Mouse (Mus musculus) midbrain, embryonic 12.5 days (tissue): ENCODE data around the gene Card10. TPM values are rescaled to one million over a fixed set of nuclear protein-coding genes. Genes with fewer than 3 reads are reported as not detected.

Experiments
- ATAC-seq: fragments of 200-750 bp; cut with Nextera tagmentation; 2 replicates; pipeline ENCODE4 v1.8.0; 2017; ENCODE audit warnings: low read depth, moderate TSS enrichment, moderate library complexity; ENCODE audit not compliant: low FRiP score
- H3K27ac ChIP-seq: fragments of 300-500 bp; sonication (generic); replicated peaks from 2 replicates; pipeline ENCODE4 v1.5.1; 2016; ENCODE audit warnings: mild to moderate bottlenecking
- H3K27me3 ChIP-seq: fragments of 300-500 bp; sonication (generic); 2 replicates; pipeline ENCODE4 v1.6.1; 2016; ENCODE audit warnings: mild to moderate bottlenecking
- H3K36me3 ChIP-seq: fragments of 300-500 bp; sonication (generic); 2 replicates; pipeline ENCODE4 v1.6.1; 2016
- H3K4me1 ChIP-seq: fragments of 300-500 bp; sonication (generic); 2 replicates; pipeline ENCODE4 v1.6.1; 2016
- H3K4me2 ChIP-seq: fragments of 300-500 bp; sonication (generic); replicated peaks from 2 replicates; pipeline ENCODE4 v1.6.1; 2016; ENCODE audit warnings: mild to moderate bottlenecking, moderate library complexity
- H3K4me3 ChIP-seq: fragments of 300-500 bp; sonication (generic); 2 replicates; pipeline ENCODE4 v1.5.1; 2016; ENCODE audit warnings: mild to moderate bottlenecking
- H3K9ac ChIP-seq: fragments of 300-500 bp; sonication (generic); replicated peaks from 2 replicates; pipeline ENCODE4 v1.6.1; 2016; ENCODE audit warnings: mild to moderate bottlenecking, moderate library complexity
- H3K9me3 ChIP-seq: fragments of 300-500 bp; sonication (generic); 2 replicates; pipeline ENCODE4 v1.6.1; 2016; ENCODE audit warnings: mild to moderate bottlenecking
- WGBS: fragments of 180-500 bp; shearing (Covaris S2); methylation state at CpG from one replicate; pipeline ENCODE4 v1.1.7; 2016; 5-methylcytosine and 5-hydroxymethylcytosine counted together
- polyA plus RNA-seq: library from polyadenylated mRNA; unstranded; fragments of >200 nt; fragmentation: Nextera tagmentation; extraction: Ambion mirVana; gene quantifications from 2 replicates; pipeline ENCODE4 v1.2.1, GENCODE M21; 2016

Card10 gene
- polyA plus RNA-seq, 1 experiment from 2014 or later = 2.6 TPM

- Histone ChIP-seq H3K4me1 (peaks cover 11% of the 10 kb centered on the region), H3K4me3 (no peak overlapping the region), H3K27ac (no peak overlapping the region), H3K9ac (no peak overlapping the region), H3K4me2 (no peak overlapping the region), H3K27me3 (peaks cover 41% of the 10 kb centered on the region), H3K9me3 (no peaks in the 10 kb centered on the region), H3K36me3 (no peaks in the 10 kb centered on the region)
- ATAC-seq = no peak
- WGBS = 45% methylated on average over 25 of the region's 25 CpGs
Measured at GRCm38 (mm10) chr15:78796196-78797059, 6.4 kb downstream of the Card10 start.

- Histone ChIP-seq H3K9ac (no peak overlapping the region), H3K4me3 (no peak overlapping the region), H3K36me3 (no peaks in the 10 kb centered on the region), H3K4me1 (peaks cover 6% of the 10 kb centered on the region), H3K9me3 (no peaks in the 10 kb centered on the region), H3K27ac (no peak overlapping the region), H3K4me2 (no peak overlapping the region), H3K27me3 (0 out of 2 replicates have a peak, but pooled peaks cover 5% of the 10 kb centered on the region)
- 73% methylated on average over 12 of the region's 12 CpGs for WGBS
- ATAC-seq = no peak
Measured at GRCm38 (mm10) chr15:78790990-78791389, 11.9 kb downstream of the Card10 start.

- Histone ChIP-seq H3K4me3 (no peak overlapping the region), H3K9me3 (no peaks in the 10 kb centered on the region), H3K36me3 (no peaks in the 10 kb centered on the region), H3K27ac (no peak overlapping the region), H3K9ac (no peak overlapping the region), H3K27me3 (0 out of 2 replicates have a peak, but pooled peaks cover 5% of the 10 kb centered on the region), H3K4me1 (peaks cover 8% of the 10 kb centered on the region), H3K4me2 (no peak overlapping the region)
- ATAC-seq = no peak
- WGBS = 67% methylated on average over 3 of the region's 4 CpGs
Measured at GRCm38 (mm10) chr15:78790451-78790850, 12.4 kb downstream of the Card10 start.

- no peak for ATAC-seq
- Histone ChIP-seq H3K4me1 (peaks cover 8% of the 10 kb centered on the region), H3K9me3 (no peaks in the 10 kb centered on the region), H3K4me3 (no peak overlapping the region), H3K27ac (no peak overlapping the region), H3K36me3 (no peaks in the 10 kb centered on the region), H3K4me2 (no peak overlapping the region), H3K9ac (no peak overlapping the region), H3K27me3 (0 out of 2 replicates have a peak, but pooled peaks cover under 1% of the 10 kb centered on the region)
- WGBS = 85% methylated on average over 13 of the region's 13 CpGs
Measured at GRCm38 (mm10) chr15:78789721-78790323, 13.0 kb downstream of the Card10 start.

GRCm38 (mm10) chr15:78788042-78788441 is 14.8 kb downstream of the Card10 start:
- Histone ChIP-seq H3K27me3 (no peaks in the 10 kb centered on the region), H3K4me3 (no peak overlapping the region), H3K4me1 (peaks cover 8% of the 10 kb centered on the region), H3K27ac (no peak overlapping the region), H3K4me2 (no peak overlapping the region), H3K9ac (no peak overlapping the region), H3K36me3 (no peaks in the 10 kb centered on the region), H3K9me3 (no peaks in the 10 kb centered on the region)
- no peak for ATAC-seq
- WGBS = 82% methylated on average over 3 of the region's 3 CpGs

- no peaks in the 10 kb centered on the region for H3K36me3 ChIP-seq
- H3K4me1 ChIP-seq = peaks cover 8% of the 10 kb centered on the region
- H3K27ac ChIP-seq = no peak overlapping the region
- H3K4me3 ChIP-seq = no peak overlapping the region
- ATAC-seq = no peak
- no peaks in the 10 kb centered on the region for H3K9me3 ChIP-seq
- H3K27me3 ChIP-seq = no peaks in the 10 kb centered on the region
- WGBS = 67% methylated on average over 9 of the region's 9 CpGs
- H3K4me2 ChIP-seq = no peak overlapping the region
- no peak overlapping the region for H3K9ac ChIP-seq
Measured at GRCm38 (mm10) chr15:78787287-78787856, 15.5 kb downstream of the Card10 start.

- ATAC-seq = no peak
- H3K36me3 ChIP-seq = no peaks in the 10 kb centered on the region
- H3K9me3 ChIP-seq = no peaks in the 10 kb centered on the region
- H3K4me3 ChIP-seq = no peak overlapping the region
- no peak overlapping the region for H3K4me2 ChIP-seq
- WGBS = 79% methylated on average over 9 of the region's 9 CpGs
- H3K27me3 ChIP-seq = no peaks in the 10 kb centered on the region
- H3K27ac ChIP-seq = no peak overlapping the region
- peaks cover 13% of the 10 kb centered on the region for H3K4me1 ChIP-seq
- H3K9ac ChIP-seq = no peak overlapping the region
Measured at GRCm38 (mm10) chr15:78786411-78786818, 16.4 kb downstream of the Card10 start.

GRCm38 (mm10) chr15:78785961-78786360 is 16.9 kb downstream of the Card10 start:
- Histone ChIP-seq H3K27ac (no peak overlapping the region), H3K9ac (no peak overlapping the region), H3K27me3 (no peaks in the 10 kb centered on the region), H3K4me1 (peaks cover 13% of the 10 kb centered on the region), H3K36me3 (no peaks in the 10 kb centered on the region), H3K9me3 (no peaks in the 10 kb centered on the region), H3K4me3 (no peak overlapping the region), H3K4me2 (no peak overlapping the region)
- 26% methylated on average over 7 of the region's 7 CpGs for WGBS
- ATAC-seq = no peak

GRCm38 (mm10) chr15:78785258-78785657 is 17.6 kb downstream of the Card10 start:
- no peak overlapping the region for H3K4me2 ChIP-seq
- H3K4me1 ChIP-seq = peaks cover 13% of the 10 kb centered on the region
- H3K4me3 ChIP-seq = no peak overlapping the region
- 95% methylated on average over 7 of the region's 7 CpGs for WGBS
- H3K9ac ChIP-seq = no peak overlapping the region
- no peak overlapping the region for H3K27ac ChIP-seq
- H3K9me3 ChIP-seq = no peaks in the 10 kb centered on the region
- H3K27me3 ChIP-seq = no peaks in the 10 kb centered on the region
- ATAC-seq = no peak
- H3K36me3 ChIP-seq = no peaks in the 10 kb centered on the region

GRCm38 (mm10) chr15:78784520-78784919 is 18.3 kb downstream of the Card10 start:
- Histone ChIP-seq H3K27ac (no peak overlapping the region), H3K9ac (no peak overlapping the region; the same call in 1 of the 2 replicates), H3K4me2 (no peak overlapping the region), H3K36me3 (no peaks in the 10 kb centered on the region), H3K27me3 (no peaks in the 10 kb centered on the region), H3K9me3 (no peaks in the 10 kb centered on the region), H3K4me3 (no peak overlapping the region), H3K4me1 (peaks cover 13% of the 10 kb centered on the region)
- no peak for ATAC-seq
- 75% methylated on average over 5 of the region's 5 CpGs for whole genome bisulfite sequencing

GRCm38 (mm10) chr15:78782348-78783103 is 20.3 kb downstream of the Card10 start:
- Histone ChIP-seq H3K36me3 (no peaks in the 10 kb centered on the region), H3K9ac (no peak overlapping the region), H3K27ac (no peak overlapping the region), H3K9me3 (no peaks in the 10 kb centered on the region), H3K4me3 (no peak overlapping the region), H3K4me2 (no peak overlapping the region), H3K27me3 (no peaks in the 10 kb centered on the region), H3K4me1 (peaks cover 25% of the 10 kb centered on the region)
- 64% methylated on average over 14 of the region's 14 CpGs for WGBS
- no peak for ATAC-seq
